Mouse (Mus musculus) spleen, adult 12 weeks (tissue): ENCODE results near the gene Astn2.
"Not testable (repeated sequence)": the region's sequence is repeated elsewhere in the genome, so short reads cannot be mapped to it uniquely, and the experiment has no call there.

ENCODE experiments used
- DNase-seq: peaks from one replicate; pipeline ENCODE4 v3.0.0; 2022; ENCODE audit warnings: low spot score

The Astn2 gene

DNA sequence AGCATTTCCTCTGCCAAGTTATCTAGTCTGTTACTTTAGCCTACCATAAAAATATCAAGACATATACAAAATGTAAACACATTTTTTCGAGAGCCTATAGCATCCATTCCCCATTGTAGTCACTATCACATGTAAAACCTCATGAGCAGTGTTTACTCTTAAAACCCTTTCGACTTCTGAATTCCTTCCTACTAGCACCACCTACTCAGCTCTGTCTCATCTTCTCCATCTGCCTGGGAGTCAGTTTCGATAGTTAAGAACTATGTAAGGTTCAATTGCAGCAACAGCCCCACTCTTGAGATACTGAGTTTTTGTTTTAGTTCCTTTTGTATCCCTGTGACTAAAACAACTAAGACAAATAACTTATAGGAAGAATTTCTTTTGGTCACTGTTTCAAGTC lies 651.5 kb downstream of the Astn2 start:
- DNase-seq, result no peak

DNA sequence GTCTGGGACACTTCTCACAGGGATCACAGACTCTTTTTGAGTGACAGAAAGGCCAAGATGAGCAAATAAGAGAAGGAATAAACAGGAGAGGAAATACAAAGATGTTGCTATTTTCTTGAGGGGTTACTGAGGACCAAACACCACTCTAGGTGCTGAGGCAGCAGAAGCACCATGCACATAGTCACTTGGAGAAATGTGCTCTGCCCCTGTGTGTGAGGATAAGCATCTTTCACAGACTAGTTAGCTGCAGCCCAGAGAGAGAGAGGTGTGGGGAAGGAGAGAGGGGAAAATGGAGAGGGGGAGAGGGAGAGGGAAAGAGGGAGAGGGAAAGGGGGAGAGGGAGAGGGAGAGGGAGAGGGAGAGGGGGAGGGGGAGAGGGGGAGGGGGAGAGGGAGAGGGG lies 659.6 kb downstream of the Astn2 start:
- DNase-seq, result no peak

DNA sequence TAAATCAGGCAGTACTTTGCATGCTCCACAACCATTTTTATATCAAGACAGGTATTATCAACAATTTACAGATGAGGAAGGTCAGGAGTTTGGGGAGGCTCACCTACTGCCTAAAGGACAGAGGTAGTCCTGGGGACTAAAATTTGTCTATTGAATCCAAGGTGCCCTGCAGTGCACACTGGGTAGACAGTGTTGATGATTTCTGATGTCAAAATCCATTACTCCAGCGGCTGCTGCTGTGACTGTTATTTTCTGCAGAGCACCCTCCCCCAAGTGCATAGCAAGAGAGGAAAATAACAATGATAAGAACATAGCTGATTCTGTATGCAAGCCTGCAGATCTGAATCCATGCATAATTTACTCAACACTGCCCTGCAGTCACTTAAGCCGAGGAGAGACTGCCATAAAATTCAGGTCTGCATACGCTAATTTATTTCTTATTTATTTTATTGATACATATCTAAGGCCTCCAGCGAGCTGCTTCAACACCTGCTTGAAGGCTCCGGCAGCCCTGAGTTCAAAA lies 660.3 kb downstream of the Astn2 start:
- DNase-seq, result no peak

DNA sequence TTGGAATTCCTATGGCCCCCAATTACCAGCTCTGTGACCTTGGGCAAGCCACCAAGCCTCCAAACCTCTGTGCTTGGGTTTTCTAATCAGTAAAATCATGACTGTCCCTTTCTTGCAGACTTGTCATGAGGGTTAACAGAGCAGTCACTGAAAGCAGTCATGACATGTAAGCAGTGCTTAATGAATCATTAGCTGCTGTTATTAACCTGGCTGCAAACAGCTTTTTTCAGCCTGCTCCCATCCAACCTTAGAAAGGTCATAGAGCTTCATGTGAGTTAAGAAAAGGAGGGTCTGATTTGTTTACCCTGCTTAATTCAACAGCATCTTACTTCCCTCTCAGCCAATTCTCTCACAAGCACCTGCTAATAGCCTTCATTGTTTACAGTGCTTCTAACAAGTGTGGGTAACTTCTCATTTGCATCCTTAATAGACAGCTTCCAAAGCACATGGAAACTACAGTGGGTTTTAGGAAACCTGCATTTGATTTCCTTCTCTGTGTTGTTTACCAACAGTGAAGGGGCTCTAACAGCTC lies 661.2 kb downstream of the Astn2 start:
- no peak for DNase-seq

DNA sequence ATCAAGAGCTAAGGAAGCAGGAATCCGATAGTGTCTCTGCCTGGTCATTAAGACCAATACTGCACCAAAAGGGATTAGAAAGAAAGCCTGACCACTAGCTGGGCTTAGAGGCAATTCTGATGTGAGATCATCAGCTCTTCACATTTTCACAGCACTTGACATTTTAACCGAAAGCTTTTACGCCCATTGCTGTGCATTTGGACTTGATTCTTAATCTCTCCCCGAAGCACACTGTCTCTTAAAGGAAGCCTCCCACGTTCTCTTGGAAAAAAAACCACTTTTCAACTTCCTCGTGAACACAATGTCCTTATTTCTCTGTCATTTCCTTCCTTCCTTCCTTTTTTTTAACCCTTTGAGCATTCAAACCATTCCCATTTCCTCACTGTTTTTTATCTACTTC lies 680.0 kb downstream of the Astn2 start:
- no peak for DNase-seq

DNA sequence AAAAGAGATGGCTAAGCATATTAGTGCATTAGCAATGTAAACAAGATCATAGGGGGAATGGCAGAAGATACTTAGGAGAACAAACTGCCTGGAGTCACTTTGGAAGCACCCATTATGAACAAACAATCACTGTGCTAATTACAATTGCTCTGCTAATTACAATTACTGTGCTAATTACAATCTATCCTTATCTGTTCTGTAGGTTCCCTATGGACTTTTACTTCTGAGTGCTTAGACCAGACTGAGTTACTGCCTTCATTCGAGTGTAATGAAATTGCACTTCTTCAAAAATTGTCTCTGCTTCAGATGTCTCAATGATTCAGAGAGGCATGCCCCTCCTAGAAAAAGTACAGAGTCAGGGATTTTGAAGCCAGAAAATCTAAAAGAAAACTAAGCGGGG lies 684.8 kb downstream of the Astn2 start:
- DNase-seq, result no peak

DNA sequence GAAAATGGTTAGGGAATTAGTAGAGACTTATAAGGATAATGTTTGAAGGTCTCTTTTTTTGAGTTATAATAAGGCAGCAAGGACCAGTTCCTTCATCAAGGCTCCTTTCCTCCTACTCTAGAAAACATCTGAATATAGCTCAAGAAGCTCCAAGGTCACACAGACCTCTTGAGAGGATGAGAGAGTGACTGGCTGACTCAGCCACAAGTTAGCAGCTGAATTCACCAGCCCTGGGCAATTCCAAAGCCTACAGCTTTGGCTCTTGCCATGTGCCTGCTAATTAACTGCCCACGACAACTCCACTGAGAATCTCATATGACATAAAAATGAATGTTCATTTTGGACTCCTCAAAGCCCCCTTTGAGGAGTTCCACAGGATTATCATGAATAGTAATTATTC lies 686.5 kb downstream of the Astn2 start:
- DNase-seq, result no peak

DNA sequence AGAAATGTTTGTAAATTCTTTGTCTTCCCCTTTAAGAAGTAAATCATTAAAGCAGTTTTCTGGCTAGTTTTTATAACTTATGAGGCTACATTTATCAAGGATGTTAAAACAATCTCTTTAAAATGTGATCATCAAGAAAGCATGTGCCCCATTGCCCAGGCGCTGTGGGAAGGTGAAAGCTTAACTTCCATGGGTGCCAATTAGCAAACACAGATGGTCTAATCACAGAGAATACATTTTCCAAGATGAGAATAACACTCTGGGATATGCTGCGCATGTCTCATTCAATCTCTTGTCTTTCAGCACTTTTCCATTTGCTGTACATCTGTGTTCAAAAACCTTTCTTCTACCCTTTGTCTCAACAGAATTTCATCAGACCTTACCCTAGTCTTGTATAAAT lies 688.3 kb downstream of the Astn2 start:
- DNase-seq, result no peak

DNA sequence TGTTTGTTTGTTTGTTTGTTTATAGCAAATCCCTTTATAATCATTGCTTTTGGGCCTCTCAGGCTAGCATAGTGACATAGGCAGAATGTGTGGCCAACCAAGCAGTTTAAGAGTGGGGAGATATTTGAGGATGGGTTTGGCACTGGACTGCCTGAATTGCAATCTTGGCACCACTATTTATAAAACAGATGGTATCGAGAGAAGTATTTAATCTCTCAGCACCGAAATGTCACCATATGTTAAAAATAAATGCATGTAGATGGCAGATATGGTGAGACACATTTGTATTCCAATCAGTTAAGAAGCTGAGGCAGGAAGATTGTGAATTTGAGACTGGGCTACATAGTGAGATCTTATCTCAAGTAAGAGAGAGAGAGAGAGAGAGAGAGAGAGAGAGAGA lies 692.7 kb downstream of the Astn2 start:
- no peak for DNase-seq

DNA sequence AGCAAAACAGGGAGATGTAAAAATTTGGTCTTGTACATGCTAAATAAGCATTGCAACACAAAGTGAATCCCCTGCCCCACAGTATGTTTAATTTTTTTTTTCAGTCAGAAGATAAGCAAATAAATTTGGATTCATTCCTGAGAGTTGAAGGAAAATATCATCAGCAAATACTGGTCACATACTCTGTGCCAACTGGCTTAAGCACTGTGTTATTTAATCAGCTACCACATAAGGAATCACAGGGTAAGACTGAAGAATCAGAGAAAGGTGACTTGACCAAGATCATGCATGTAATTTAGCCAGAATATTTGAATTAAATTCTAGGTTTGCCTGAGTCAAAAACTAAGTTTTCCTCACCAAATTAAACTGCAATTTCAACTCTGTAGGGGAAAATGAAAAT lies 693.8 kb downstream of the Astn2 start:
- no peak for DNase-seq

DNA sequence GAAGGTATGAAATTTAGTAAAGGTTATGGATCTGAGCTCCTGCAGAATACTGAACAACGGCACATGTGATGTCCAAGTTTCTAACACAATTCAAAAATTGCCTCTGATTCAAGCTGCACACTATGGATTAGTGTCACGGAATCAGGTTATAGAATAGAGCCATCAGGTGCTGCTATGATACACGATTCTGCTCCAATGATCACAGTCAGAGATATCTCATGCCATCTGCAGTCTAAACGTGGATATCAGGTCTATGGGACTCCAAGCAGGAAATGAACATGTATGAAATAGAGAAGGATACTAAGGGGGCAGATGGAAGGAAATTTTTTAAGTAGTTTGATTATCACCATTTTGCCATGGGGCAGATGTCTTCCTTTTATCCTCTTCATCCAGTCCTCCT lies 702.6 kb downstream of the Astn2 start:
- no peak for DNase-seq

DNA sequence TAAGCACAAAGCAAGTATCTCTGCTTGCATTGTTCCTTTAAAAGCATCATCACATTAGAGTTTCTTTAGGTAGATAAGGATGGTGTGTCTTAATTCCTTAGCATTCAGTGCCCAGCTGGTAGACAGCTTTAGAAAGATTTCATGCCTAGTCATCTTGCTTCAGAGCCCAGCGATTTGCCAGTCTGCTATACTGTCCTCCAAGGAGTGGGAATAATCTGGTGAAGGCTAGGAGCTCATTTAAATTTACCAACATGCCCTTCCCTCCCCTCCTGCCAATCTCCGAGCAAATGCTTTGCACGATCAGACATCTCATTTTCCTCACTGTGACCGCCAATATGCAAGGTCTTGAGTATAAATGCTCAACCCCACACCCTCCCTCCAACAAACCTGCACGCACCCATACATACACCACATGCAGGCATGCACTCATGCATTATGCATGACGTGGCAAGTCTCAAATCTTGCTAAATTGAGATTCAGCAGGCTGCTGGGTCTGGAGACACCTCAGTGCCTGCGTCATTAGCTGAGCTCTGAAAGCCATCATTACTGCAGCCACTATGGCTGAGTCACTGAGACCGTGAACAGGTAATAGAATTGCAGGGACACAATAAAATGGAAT lies 704.6 kb downstream of the Astn2 start:
- no peak for DNase-seq

DNA sequence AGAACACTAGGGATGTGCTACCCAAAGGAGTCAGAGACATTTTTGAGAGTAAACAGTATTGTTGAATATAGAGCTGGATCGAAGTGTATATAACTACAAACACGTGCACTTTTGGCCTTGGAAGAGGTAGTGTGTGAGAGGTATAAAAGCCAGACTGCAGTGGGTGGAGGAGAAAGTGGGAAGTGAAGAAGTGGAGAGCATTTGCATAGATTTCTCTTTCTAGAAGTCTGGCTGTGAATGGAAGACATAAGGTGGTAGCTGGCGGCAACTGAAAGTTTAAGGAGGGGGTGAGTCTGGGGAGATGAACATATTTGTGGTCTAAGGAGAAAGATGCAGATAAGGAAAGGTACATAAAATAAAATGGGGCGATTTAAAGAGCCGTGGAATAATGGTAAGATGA lies 709.2 kb downstream of the Astn2 start:
- DNase-seq, result no peak

DNA sequence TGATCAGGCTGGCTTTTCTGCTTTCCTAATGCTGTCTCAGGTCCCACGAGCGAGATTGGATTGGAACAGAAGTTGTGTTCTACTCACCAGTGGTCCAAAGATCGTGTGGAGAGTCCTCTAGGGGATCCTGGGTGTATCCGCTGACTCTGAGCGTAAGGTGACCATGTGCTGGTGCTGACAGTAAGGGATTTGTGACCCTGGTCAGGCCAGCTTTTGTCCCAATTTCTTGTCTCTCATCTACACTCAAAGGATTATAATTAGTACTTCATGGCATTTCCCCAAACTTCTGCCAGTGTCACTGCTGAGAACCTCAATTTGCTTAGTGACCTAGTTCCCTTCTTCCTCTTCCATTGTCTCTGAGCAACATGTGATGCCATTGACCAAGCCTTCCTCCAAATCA lies 710.4 kb downstream of the Astn2 start:
- no peak for DNase-seq

DNA sequence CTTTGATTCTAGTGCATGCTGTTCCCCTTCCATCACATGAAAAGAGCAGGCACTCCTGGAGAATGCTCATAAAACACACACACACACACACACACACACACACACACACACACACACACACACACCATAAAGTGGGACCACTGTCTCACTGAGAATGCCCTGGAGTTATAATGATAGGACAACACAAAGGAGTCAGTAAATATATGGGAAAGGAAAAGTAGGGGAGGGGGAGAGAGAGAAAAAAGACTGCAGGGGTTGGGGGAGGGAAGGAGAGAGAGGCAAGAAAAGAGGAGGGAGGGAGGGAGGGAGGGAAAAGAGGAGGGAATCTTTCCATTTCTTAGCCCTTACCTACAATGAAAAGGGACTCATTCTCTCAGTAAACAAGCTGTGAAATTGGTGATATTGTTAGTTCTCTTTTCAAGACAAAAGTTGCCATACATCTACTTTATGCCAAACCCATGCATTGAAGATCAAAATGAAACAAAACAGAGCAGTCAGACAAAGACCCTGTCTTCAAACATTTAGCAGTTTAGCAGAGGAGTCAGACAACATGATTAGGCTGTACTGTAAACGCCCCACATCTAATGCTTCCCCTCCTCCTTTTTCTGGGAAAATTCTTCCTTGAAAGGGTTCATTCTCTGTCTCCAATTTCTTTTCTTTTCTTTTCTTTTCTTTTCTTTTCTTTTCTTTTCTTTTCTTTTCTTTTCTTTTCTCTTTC lies 717.2 kb downstream of the Astn2 start:
- DNase-seq, result no peak

DNA sequence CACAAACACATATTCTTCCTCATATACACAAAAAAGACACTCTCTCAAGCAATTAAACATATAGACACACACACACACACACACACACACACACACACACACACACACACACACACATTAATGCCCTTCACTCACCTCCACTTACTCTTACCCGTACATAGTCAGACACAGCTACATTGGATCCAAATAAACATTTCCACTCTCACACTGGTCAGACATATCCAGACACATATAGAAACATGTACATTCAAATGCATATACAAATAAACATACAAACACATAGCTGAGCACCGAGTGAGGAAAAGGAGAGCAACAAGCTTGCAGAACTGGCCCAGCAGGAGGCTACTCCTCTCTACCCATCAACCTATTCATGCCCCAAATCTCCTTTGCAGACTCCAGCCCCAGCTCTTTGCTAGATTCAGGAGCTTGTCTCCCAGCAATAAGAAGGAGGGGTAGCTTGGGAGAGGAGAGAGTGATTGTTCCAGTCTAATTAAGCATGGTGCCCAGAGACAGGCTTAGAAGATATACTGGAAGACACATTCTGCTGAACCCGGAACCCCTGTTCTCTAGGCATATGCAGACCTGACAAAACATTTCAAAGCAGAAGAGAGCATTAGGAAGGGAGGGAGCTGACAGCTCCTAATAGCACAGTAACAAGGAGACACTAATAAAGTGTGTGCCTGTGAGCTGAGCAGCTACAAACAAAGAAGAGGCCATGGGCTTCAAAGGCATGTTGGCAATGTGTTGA lies 718.0 kb downstream of the Astn2 start:
- no peak for DNase-seq

DNA sequence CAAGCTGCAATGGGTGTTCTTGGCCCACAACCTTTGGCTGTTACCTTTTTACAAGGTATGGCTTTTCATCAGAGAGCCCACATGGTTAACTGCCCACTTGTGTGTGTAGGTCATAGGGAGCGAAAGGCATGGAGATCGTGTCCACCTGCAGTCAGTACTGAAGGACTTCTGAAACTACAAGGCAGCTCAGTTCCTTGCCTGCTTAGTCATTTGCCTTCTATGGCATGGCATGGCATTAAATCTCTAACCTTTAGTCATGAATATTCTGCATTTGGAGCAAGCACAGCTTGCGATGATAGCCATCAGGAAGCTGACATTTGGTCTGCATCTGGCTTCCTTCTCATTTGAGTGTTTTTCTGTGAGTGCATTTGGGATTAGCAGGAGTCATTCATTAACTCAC lies 720.0 kb downstream of the Astn2 start:
- no peak for DNase-seq

DNA sequence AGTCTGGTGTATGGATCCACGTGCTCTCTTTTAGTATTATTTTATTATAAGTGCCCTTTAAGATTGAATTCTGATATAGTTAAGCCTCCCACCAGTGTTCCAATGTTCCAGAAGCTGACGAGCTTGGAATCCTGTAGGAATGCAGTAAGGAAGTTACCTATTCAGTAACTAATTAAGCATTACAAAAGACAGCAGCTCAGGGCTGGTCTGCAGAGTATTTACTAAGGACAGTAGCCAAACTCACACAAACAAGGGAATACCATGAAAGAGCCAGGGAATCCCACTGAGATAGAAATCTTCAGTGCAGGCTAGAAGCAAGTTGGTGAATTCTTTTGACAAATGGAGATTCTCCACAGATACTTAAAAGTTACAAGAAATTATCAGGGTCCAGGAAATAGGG lies 724.6 kb downstream of the Astn2 start:
- DNase-seq, result not testable (repeated sequence)

DNA sequence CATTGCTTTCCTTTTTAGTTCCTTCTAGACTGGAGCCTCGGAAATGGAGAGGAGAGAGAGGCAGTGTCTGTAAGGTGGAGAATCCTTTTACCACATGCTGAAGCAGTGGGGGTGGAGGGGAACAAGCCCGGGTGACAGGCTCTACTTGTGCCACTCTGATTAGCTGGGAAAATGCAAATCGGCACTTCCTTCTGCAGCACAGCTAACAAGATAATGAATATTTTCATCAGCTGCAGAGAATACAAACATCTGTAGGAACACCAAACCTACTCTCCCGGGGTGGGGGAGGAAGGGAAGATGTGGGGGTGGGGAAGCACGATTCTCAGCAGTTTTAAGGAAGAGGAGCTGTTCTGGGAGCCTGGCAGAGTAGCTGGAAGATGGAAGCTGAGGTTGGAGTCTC lies 725.5 kb downstream of the Astn2 start:
- no peak for DNase-seq

DNA sequence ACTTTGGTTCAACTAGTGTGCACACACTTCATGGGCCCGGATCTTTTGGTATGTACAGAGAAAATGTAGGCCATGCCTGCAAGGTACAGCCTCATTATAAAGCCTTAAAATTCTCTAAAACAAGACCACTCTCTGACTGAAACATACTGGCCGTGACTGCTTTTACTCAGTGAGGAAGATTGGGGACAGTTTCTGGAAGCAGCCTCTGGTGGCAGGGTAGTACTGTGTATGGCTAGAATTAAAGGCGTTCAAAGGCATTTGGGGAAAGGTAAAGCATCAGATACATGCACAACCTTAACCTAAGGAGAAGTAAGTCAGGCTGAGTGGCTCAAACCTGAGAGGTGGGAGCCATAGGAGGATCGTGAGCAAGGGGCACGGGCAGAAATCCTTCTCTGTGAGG lies 725.9 kb downstream of the Astn2 start:
- no peak for DNase-seq

DNA sequence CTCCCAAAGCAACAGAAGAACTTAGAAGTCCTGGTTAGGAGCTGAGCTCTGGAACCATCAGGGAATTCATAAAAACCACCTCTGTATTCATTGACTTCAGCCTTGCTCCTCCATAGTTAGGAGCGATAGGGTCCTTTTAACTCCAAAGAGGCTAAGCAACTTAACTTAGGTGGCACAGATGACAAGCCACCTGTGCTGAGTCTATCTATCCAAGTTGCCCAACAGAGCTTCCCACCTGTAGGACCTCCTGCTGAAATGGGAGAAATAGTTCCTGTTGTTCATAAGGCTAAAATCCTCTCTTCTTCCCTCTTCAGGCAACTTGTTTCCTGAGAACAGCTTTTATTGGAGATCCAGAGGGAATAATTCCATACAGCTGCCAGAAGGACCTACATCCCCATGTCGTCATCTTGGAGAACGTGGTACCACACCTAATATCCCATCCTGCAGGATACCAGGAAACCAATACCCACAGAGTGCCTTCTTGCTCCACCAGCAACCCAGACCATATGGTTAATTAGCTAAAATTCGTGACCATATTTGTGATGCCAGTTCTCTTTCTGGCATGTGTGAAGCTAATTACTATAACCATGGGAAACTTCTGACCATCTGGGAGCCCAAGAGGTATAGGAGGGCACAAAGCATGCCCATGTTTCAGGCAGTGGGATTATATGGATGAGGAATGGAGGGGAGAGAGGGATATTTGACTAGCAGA lies 730.0 kb downstream of the Astn2 start:
- DNase-seq, result no peak

DNA sequence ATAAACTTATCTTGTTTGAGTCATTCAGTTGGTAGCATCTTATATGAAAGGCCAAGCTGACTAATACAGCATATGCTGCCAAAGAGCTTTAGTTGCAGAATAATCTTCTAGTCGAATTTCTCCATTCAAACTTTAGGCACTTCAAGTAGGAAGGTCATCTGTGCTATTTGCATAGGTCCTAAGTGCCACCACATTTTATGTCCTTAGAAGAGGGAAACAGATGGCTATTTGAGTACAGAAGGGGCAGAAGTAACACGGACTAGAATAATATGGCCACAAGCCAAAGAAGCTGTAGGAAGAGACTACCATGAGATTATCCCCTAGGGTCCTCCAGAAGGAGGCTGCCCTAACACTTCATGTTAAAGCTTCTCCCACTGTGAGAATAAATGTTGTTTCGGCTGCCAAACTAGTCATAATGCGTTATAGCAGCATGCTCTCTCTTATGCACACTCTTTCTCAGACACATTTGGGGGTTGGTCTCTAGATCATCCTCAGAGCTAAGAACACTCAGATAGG lies 730.9 kb downstream of the Astn2 start:
- no peak for DNase-seq
